Mouse (Mus musculus): ENCODE results near the gene Ufsp2. TPM values are rescaled to one million over a fixed set of nuclear protein-coding genes. Genes with fewer than 3 reads are reported as not detected.

Gene Ufsp2
- total RNA-seq (2021), result 10 to 100 TPM; 48.8 to 49.1 TPM

GRCm38 (mm10) chr8:45975126-45975836 is at the start of gene Ufsp2, which contains the start of gene 1700029J07Rik:
Ufsp2 (plus strand) TSS chr8:45975528.
1700029J07Rik (minus strand) TSS chr8:45975252.
- DNase-seq, result peak; percentile 97

DNA sequence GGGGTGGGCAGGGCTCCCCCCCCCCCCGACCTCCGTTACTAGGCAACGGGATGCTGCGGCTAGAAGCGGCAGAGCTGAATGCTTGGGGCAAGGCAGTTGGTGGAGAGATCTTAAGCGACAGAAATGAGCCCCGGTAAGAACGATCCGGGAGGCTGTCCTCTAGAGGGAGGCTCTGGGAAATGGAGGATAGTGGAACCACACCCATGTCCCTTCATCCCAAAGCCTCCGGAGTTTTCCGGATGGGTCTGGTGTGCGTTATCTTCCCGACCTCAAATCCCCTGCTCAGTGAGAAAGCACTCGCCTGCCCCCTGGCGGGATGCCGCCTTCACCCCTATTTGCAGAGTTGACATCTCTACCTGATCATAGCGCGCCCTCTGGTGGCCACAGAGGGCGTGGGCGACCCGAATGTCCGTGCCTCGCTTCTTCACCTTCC is 40.7 kb upstream of the Ufsp2 start, which contains the start of gene Ccdc110:
TSS of gene Ccdc110 (plus strand) at position 38 of the 433 bp plus-strand sequence.
- DNase-seq, result peak; percentile 95 to 97

DNA sequence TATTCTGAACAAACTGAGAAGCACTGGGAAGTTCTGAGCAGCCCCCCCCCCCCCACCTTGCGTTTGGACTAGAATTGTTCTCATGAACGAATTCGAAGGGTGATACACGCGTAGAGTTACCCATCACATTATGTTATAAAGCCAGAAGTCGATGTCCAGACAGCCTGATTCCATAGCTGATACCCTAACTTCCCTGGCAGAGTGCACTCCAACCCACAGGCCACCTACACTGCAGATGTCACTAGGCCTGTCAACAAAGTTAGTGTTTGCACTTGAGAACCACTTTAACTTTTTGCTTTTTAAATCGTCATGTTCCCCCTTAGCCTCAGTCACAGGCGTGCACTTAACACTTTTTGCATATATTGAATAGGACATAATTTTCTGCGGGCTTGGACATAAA is 38.3 kb upstream of the Ufsp2 start:
- no peak for DNase-seq

GRCm38 (mm10) chr8:45946283-45946682 is 29.0 kb upstream of the Ufsp2 start:
- DNase-seq, result no peak

- no peak for DNase-seq
Measured at GRCm38 (mm10) chr8:45950622-45951021, 24.7 kb upstream of the Ufsp2 start.

- no peak for DNase-seq
Measured at GRCm38 (mm10) chr8:45970894-45971293, 4.4 kb upstream of the Ufsp2 start.

GRCm38 (mm10) chr8:45973988-45974505 is 1.3 kb upstream of the Ufsp2 start:
- no peak for DNase-seq

- no peak for DNase-seq
Measured at GRCm38 (mm10) chr8:45975837-45976468, 625 bp downstream of the Ufsp2 start.

DNA sequence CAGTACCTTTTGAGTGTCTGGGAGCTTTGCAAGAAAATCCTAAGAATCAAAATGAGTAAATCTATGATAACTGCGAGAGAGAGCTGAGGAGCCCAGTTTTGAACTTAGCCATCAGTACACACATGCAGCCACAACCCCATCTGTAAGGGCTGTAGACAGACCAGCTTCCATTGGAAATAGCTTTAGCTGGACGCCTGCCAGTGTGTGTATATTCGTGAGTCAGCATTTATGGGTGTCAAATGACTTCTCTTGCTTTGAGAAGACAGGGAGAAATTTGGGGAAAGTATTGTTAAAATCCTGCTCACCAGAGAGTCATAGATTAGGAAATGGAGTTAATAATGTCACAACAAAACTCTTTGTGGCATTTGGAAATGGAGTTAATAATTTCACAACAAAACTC is 11.3 kb downstream of the Ufsp2 start:
- DNase-seq, result no peak

DNA sequence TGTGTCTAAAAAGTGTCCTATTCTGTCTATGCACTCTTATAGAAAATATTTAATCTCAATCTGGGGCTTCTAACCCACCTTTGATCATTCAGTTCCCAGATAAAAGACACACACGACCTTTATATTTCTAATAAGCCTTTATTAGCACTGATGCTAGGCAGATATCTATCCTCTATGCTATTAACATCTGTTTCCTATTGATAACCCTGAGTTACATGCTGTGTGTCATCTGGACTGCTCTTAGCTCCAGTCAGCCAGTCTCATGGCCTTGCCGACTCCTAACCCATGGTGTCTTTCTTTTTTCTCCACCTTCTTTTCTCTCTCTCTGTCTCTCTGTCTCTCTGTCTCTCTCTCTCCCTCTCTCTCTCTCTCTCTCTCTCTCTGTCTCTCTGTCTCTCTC is 12.9 kb downstream of the Ufsp2 start:
- DNase-seq, result no peak

DNA sequence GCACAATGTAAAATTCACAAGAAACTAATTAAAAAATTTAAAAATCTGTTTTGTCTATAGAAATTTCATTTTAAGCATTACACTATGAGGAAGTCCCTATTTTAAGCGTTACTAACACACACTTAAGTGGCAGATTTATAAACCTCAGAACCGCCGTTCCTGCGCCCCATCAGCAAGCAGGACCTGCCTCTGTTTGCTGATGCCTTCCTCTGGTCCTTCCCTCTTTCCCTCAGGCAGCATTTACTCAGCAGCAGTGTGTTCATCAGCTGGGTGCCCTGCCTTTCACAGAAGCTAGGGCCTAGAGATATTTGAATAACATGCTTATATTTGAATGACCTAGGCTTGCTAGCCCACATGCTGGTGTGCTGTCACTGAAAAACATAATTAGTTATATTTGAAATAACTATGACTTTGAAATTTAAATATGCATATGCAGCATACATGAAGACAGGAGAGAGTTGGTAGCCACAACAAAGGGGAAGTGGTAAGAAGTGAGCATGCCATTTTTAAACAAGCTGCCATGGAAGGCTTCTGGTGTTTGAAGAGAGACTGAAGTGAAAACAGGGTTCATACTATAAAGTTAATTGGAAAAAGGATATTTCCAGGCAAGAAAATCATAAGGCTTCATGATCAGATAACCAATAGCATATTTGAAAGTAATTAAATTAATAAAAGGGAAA is 15.4 kb downstream of the Ufsp2 start:
- DNase-seq, result no peak

DNA sequence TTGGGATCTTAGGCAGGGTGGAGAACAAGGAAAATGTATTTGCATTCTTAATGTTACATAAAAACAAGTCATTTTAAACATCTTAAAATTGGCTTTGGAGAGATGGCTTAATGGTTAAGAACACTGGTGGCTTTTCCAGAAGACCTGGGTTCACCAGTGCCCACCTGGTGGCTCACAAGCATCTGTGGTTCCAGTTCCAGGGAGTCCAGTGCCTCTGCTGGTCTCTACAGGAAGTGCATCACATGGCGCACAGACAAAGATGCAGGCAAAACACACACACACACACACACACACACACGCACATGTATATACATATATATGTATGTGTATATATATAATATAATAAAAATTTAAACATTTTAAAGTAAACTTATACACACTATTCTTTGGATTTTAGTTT is 18.8 kb downstream of the Ufsp2 start:
- DNase-seq, result no peak

DNA sequence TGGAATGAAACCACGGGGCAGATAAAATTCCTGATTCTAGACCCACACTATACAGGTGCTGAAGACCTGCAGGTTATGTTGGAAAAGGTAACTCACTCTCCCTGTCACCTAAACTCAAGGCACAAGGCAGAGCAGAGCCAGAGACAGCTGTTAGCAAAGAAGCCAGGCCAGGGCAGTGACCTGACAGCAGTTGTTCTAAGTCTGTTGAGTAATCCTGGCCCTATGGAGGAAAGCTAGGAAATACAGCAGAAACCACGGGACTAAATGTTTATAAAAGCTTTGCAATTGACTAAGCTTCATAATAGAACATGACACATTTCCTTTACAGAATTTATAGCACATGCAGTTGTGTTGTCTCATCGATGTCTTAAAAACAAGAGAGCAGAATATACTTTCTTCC is 20.2 kb downstream of the Ufsp2 start:
- no peak for DNase-seq

DNA sequence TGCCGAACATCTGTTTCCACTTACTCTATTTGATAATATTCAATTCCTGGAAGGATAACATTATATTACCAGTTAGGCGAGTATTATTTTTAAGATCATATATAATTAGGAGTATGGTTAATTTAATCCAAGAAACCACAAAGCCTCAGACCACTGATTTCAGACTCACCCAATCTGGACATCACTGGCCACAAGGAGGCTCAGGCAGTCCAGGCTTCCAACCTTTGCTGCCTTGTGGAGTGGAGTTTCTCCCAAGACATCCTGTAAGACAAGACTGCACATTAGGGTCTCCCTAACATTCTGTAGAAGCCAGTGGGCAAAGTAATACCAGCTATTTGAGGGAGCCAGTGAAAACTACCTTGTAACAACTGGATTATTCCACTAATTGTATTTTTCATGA is 22.9 kb downstream of the Ufsp2 start:
- no peak for DNase-seq

DNA sequence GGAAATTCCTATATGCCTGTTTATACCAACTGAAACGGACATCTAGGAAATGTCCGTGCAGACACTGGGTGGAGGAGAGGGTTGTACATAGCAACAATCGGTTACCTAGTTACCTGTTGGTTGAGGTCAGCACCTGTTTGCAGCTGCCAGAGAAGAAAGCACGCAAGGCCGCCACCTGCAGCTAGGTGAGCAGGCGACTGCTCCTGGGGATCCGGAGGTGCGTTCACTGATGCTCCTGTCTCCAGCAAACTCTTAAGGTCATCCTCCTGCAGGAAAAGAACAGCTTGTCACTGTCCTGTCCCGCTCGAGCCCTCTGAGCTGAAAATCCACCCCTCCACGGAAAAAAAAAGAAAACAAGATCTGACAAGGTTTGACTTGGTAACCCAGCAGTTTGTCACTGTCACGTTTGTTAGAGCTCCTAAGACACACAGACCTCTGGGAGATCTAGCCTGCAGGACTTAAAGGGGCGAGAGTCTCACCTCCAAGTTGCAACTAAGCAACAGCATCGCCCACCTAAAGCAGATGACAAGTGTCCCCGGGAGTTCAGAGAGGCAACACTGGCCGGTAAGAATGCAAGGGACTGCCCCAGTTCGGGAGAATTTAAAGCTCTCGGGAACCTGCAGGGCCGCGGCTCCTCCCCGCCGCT is 23.9 kb downstream of the Ufsp2 start, which contains the start of gene Lrp2bp:
TSS of gene Lrp2bp (plus strand) at position 166 of the 646 bp plus-strand sequence.
- no peak for DNase-seq

- peak; percentile 99 for DNase-seq
Measured at GRCm38 (mm10) chr8:45999784-46000705, 24.7 kb downstream of the Ufsp2 start.

DNA sequence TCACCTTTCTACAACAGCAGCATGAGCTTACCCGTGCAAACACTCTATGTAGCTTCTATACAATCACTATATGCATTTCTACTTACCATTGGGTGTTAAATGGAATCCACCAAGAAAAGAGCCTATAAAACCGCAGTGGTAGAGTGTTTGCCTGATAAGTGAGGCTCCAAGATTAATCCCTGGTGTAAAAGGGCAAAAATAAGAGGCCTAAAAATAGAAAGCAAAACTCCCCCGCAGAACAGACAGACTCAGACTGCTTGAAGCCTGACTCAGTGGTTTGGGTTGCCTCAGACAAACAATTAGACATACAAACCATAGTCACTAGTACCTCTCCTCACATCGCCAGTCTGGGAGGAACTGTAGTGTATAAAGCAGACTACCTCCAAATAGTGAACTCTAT is 30.3 kb downstream of the Ufsp2 start, which contains the start of gene Ankrd37:
TSS of gene Ankrd37 (minus strand) at position 112 of the 400 bp plus-strand sequence.
- no peak for DNase-seq

GRCm38 (mm10) chr8:46007050-46007672 is 31.8 kb downstream of the Ufsp2 start:
- DNase-seq, result no peak

- no peak for DNase-seq
Measured at GRCm38 (mm10) chr8:46010306-46010705, 35.0 kb downstream of the Ufsp2 start.

DNA sequence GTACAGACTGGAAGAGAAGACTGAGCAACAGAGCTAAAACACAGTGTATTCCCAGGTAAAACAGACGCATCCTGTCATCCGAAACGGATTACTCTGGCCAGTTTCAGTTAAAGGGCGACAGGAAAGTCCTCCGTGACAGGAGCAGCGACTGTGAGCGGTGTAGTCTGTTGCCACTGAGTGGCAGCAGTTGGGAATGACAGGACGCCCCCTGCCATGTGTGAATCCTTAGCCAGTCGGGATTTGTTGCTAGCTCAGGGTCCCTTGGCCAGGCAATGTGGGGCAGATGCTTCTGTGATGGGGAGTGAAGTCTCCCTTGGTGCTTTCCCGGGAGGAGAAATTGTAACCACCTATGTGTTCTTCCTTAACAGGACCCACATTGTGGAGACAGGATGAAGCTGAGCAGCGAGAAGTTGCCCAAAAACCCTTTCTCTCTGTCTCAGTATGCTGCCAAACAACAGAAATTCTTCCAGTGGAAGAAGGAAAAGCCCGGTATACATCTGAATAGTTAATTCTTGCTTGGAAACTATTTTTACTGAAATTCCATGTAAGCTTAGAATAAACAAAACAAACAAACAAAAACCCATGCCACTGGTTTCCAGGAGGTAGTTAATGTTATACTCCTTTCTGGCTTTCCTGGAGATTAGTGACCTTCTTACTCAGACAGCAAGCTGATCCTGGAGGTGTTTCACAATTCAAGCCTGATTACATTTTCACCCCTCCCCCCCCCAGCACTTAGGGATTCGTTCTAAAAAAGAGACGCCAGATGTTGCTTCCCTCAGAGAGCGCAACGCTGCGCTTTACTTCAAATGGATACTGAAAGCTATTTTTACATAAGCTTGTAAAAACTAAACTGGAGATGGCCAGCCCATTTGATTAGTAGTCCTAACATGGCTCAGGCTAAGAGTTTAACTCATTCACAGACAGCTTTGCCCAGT is 35.7 kb downstream of the Ufsp2 start:
- no peak for DNase-seq
